Mouse (Mus musculus) kidney, embryonic 15.5 days (tissue): ENCODE results near the gene Rnf7. TPM values are rescaled to one million over a fixed set of nuclear protein-coding genes. Genes with fewer than 3 reads are reported as not detected.

Experiments
- ATAC-seq: fragments of 200-750 bp; cut with Nextera tagmentation; replicated peaks from 2 replicates; pipeline ENCODE4 v1.8.0; 2017; ENCODE audit warnings: moderate TSS enrichment; ENCODE audit not compliant: low FRiP score
- H3K27ac ChIP-seq: fragments of 300-500 bp; sonication (generic); 2 replicates; pipeline ENCODE4 v1.5.1; 2015; ENCODE audit warnings: mild to moderate bottlenecking, inconsistent platforms
- H3K27me3 ChIP-seq: fragments of 300-500 bp; sonication (generic); 2 replicates; pipeline ENCODE4 v1.6.1; 2015; ENCODE audit warnings: inconsistent platforms
- H3K36me3 ChIP-seq: fragments of 300-500 bp; sonication (generic); 2 replicates; pipeline ENCODE4 v1.6.1; 2015; ENCODE audit warnings: inconsistent platforms
- H3K4me1 ChIP-seq: fragments of 300-500 bp; sonication (generic); 2 replicates; pipeline ENCODE4 v1.6.1; 2015; ENCODE audit warnings: inconsistent platforms
- H3K4me2 ChIP-seq: fragments of 300-500 bp; sonication (generic); 2 replicates; pipeline ENCODE4 v1.6.1; 2015; ENCODE audit warnings: moderate library complexity, mild to moderate bottlenecking, inconsistent platforms
- H3K4me3 ChIP-seq: fragments of 300-500 bp; sonication (generic); replicated peaks from 2 replicates; pipeline ENCODE4 v1.5.1; 2015; ENCODE audit warnings: mild to moderate bottlenecking, inconsistent platforms
- H3K9ac ChIP-seq: fragments of 300-500 bp; sonication (generic); 2 replicates; pipeline ENCODE4 v1.6.1; 2015; ENCODE audit warnings: mild to moderate bottlenecking, inconsistent platforms
- H3K9me3 ChIP-seq: fragments of 300-500 bp; sonication (generic); replicated peaks from 2 replicates; pipeline ENCODE4 v1.6.1; 2016; ENCODE audit warnings: inconsistent platforms
- whole genome bisulfite sequencing: fragments of 180-500 bp; shearing (Covaris S2); methylation state at CpG from one replicate; pipeline ENCODE4 v1.1.7; 2015; ENCODE audit warnings: mixed read lengths; 5-methylcytosine and 5-hydroxymethylcytosine counted together
- polyA plus RNA-seq: library from polyadenylated mRNA; unstranded; fragments of >200 nt; fragmentation: Nextera tagmentation; extraction: Ambion mirVana; gene quantifications from 2 replicates; pipeline ENCODE4 v1.2.1, GENCODE M21; 2015

Gene Rnf7
- polyA plus RNA-seq, 1 experiment from 2014 or later: 208 TPM

- WGBS: 57% methylated on average over 8 of the region's 8 CpGs
Measured at GRCm38 (mm10) chr9:96469556-96470265, 8.8 kb downstream of the Rnf7 start.

GRCm38 (mm10) chr9:96463708-96464107, 14.8 kb downstream of the Rnf7 start:
- ATAC-seq: no peak
- Histone ChIP-seq H3K4me1 (no peaks in the 10 kb centered on the region), H3K4me2 (no peak overlapping the region), H3K9me3 (peaks cover 11% of the 10 kb centered on the region), H3K27ac (no peak overlapping the region), H3K4me3 (no peak overlapping the region), H3K27me3 (no peaks in the 10 kb centered on the region), H3K9ac (no peak overlapping the region), H3K36me3 (peaks cover 41% of the 10 kb centered on the region)
- 76% methylated on average over 10 of the region's 10 CpGs for WGBS

More at GRCm38 (mm10) chr9:96469556-96470265, 8.8 kb downstream of the Rnf7 start:
- H3K9ac ChIP-seq: no peak overlapping the region
- H3K36me3 ChIP-seq: peaks cover 53% of the 10 kb centered on the region
- H3K27ac ChIP-seq: no peak overlapping the region
- no peaks in the 10 kb centered on the region for H3K9me3 ChIP-seq
- ATAC-seq: 0 out of 2 replicates have a peak, but pooled peaks have one; percentile 49
- H3K4me2 ChIP-seq: no peak overlapping the region
- no peaks in the 10 kb centered on the region for H3K4me1 ChIP-seq
- H3K27me3 ChIP-seq: no peaks in the 10 kb centered on the region
- no peak overlapping the region for H3K4me3 ChIP-seq

- ATAC-seq: no peak
- peaks cover 11% of the 10 kb centered on the region for H3K9me3 ChIP-seq
- H3K4me1 ChIP-seq: no peaks in the 10 kb centered on the region
- H3K27me3 ChIP-seq: no peaks in the 10 kb centered on the region
- H3K9ac ChIP-seq: no peak overlapping the region
- H3K4me3 ChIP-seq: no peak overlapping the region
- H3K27ac ChIP-seq: no peak overlapping the region
- H3K4me2 ChIP-seq: no peak overlapping the region
- H3K36me3 ChIP-seq: peaks cover 23% of the 10 kb centered on the region
- WGBS: 36% methylated on average over 1 of the region's 1 CpGs
Measured at GRCm38 (mm10) chr9:96461607-96462006, 16.9 kb downstream of the Rnf7 start.

GRCm38 (mm10) chr9:96460117-96460865, 18.2 kb downstream of the Rnf7 start:
- Histone ChIP-seq H3K9me3 (peaks cover 11% of the 10 kb centered on the region), H3K4me2 (no peak overlapping the region), H3K36me3 (peaks cover 23% of the 10 kb centered on the region), H3K4me1 (no peaks in the 10 kb centered on the region), H3K27me3 (no peaks in the 10 kb centered on the region), H3K4me3 (no peak overlapping the region), H3K9ac (no peak overlapping the region), H3K27ac (no peak overlapping the region)
- no peak for ATAC-seq
- WGBS: 90% methylated on average over 10 of the region's 10 CpGs

GRCm38 (mm10) chr9:96455618-96456017, 22.9 kb downstream of the Rnf7 start:
- H3K4me3 ChIP-seq: no peak overlapping the region
- no peaks in the 10 kb centered on the region for H3K36me3 ChIP-seq
- H3K27ac ChIP-seq: no peak overlapping the region
- no peaks in the 10 kb centered on the region for H3K27me3 ChIP-seq
- H3K9ac ChIP-seq: no peak overlapping the region
- H3K9me3 ChIP-seq: no peaks in the 10 kb centered on the region
- 66% methylated on average over 8 of the region's 8 CpGs for WGBS
- 0 out of 2 replicates have a peak, but pooled peaks cover 6% of the 10 kb centered on the region for H3K4me1 ChIP-seq
- no peak overlapping the region for H3K4me2 ChIP-seq
- ATAC-seq: no peak

GRCm38 (mm10) chr9:96452956-96453355, 25.5 kb downstream of the Rnf7 start:
- no peak overlapping the region for H3K27ac ChIP-seq
- H3K9me3 ChIP-seq: no peaks in the 10 kb centered on the region
- no peaks in the 10 kb centered on the region for H3K27me3 ChIP-seq
- no peak overlapping the region for H3K4me3 ChIP-seq
- WGBS: 66% methylated on average over 4 of the region's 4 CpGs
- H3K36me3 ChIP-seq: no peaks in the 10 kb centered on the region
- no peak for ATAC-seq
- 0 out of 2 replicates have a peak, but pooled peaks cover 6% of the 10 kb centered on the region for H3K4me1 ChIP-seq
- no peak overlapping the region for H3K9ac ChIP-seq
- H3K4me2 ChIP-seq: no peak overlapping the region

GRCm38 (mm10) chr9:96450900-96451720, 27.4 kb downstream of the Rnf7 start:
- Histone ChIP-seq H3K9ac (no peak overlapping the region), H3K4me3 (no peak overlapping the region), H3K27ac (no peak overlapping the region; the same call in 1 of the 2 replicates), H3K4me2 (no peak overlapping the region), H3K4me1 (0 out of 2 replicates have a peak, but pooled peaks cover 6% of the 10 kb centered on the region), H3K36me3 (no peaks in the 10 kb centered on the region), H3K9me3 (no peaks in the 10 kb centered on the region), H3K27me3 (no peaks in the 10 kb centered on the region)
- no peak for ATAC-seq
- 66% methylated on average over 12 of the region's 12 CpGs for WGBS

- Histone ChIP-seq H3K27ac (no peak overlapping the region), H3K4me2 (no peak overlapping the region), H3K36me3 (no peaks in the 10 kb centered on the region), H3K27me3 (no peaks in the 10 kb centered on the region), H3K9ac (no peak overlapping the region), H3K4me3 (no peak overlapping the region), H3K4me1 (0 out of 2 replicates have a peak, but pooled peaks cover 6% of the 10 kb centered on the region), H3K9me3 (no peaks in the 10 kb centered on the region)
- no peak for ATAC-seq
- WGBS: 86% methylated on average over 9 of the region's 9 CpGs
Measured at GRCm38 (mm10) chr9:96449514-96449913, 29.0 kb downstream of the Rnf7 start.

- Histone ChIP-seq H3K27ac (no peak overlapping the region), H3K4me2 (no peak overlapping the region), H3K4me1 (peaks cover 7% of the 10 kb centered on the region; the same call in 1 of the 2 replicates), H3K27me3 (no peaks in the 10 kb centered on the region), H3K4me3 (no peak overlapping the region), H3K36me3 (no peaks in the 10 kb centered on the region), H3K9ac (no peak overlapping the region), H3K9me3 (no peaks in the 10 kb centered on the region)
- WGBS: 74% methylated on average over 4 of the region's 4 CpGs
- no peak for ATAC-seq
Measured at GRCm38 (mm10) chr9:96445351-96445750, 33.1 kb downstream of the Rnf7 start.

GRCm38 (mm10) chr9:96442081-96442480, 36.4 kb downstream of the Rnf7 start:
- WGBS: 29% methylated on average over 10 of the region's 10 CpGs
- H3K9me3 ChIP-seq: no peaks in the 10 kb centered on the region
- no peaks in the 10 kb centered on the region for H3K36me3 ChIP-seq
- no peaks in the 10 kb centered on the region for H3K27me3 ChIP-seq
- ATAC-seq: no peak
- 0 out of 2 replicates have a peak overlapping the region, but pooled peaks have one; percentile 21 for H3K4me2 ChIP-seq
- peaks cover 25% of the 10 kb centered on the region for H3K4me1 ChIP-seq
- H3K4me3 ChIP-seq: no peak overlapping the region
- H3K27ac ChIP-seq: no peak overlapping the region
- no peak overlapping the region for H3K9ac ChIP-seq

- WGBS: 3% methylated on average over 8 of the region's 8 CpGs
- H3K4me2 ChIP-seq: peak overlapping the region; percentile 85
- peak overlapping the region; percentile 44 for H3K9ac ChIP-seq
- no peaks in the 10 kb centered on the region for H3K9me3 ChIP-seq
- H3K4me1 ChIP-seq: peaks cover 41% of the 10 kb centered on the region
- peak; percentile 50; the same call in 1 of the 2 replicates for ATAC-seq
- H3K27me3 ChIP-seq: no peaks in the 10 kb centered on the region
- no peaks in the 10 kb centered on the region for H3K36me3 ChIP-seq
- peak overlapping the region; percentile 85 for H3K27ac ChIP-seq
- H3K4me3 ChIP-seq: peak overlapping the region; percentile 50
Measured at GRCm38 (mm10) chr9:96438334-96438871, 40.1 kb downstream of the Rnf7 start.
